Mouse (Mus musculus) heart, adult 18-20 months (tissue): ENCODE results near the gene Cacfd1. TPM values are rescaled to one million over a fixed set of nuclear protein-coding genes. Genes with fewer than 3 reads are reported as not detected.

Experiments
- DNase-seq, 2 experiments: peaks; one replicate each; pipeline ENCODE4 v3.0.0; 2021 to 2022; ENCODE audit warnings: mixed read lengths in 1 of 2
- long read RNA-seq, 2 experiments: library from polyadenylated mRNA; stranded (forward); transcript quantifications; one replicate each; pipeline ENCODE4 v2.0.0; 2021
- total RNA-seq, 2 experiments: library from RNA; stranded (reverse); gene quantifications; 2 replicates each; pipeline ENCODE4 v1.2.3; 2021

The Cacfd1 gene
- 10 to 100 TPM; 45.6 to 48.8 TPM for total RNA-seq
- long read RNA-seq, experiment 1, transcript Cacfd1-205 (5 exons, 2,689 nt), result major isoform, 28 of 49 reads
- long read RNA-seq, experiment 1, partial matches to known transcripts, result 0 of 49 reads
- long read RNA-seq, experiment 1, other reads (novel, unspliced or antisense), result 19 of 49 reads
- long read RNA-seq, experiment 2, transcript Cacfd1-205 (5 exons, 2,689 nt), result major isoform, 15 of 31 reads
- long read RNA-seq, experiment 2, partial matches to known transcripts, result 0 of 31 reads
- long read RNA-seq, experiment 2, other reads (novel, unspliced or antisense), result 11 of 31 reads

DNA sequence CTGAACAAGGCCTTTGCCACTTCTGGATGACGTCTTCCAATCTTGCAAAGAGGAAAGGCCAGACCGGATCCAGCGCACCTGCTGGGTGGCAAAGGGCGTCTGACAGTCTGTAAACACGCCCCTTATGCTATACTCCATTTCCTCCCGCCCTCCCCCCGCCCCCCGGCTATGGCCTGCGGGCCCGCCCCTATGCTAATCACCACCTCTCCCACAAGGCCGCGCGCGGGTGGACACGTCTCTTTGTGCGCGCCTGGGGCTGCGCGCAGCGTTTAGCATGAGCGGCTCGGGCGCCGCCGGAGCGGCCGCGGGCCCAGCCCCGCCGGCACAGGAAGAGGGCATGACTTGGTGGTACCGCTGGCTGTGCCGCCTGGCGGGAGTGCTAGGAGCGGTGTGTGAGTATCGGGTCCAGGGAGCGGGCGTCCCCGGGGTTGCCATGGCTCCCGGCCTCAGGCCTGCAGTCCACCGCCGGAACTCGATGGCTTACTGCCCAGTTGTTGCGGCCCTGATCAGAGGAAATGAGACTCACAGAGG lies at the start of gene Cacfd1:
Gene Cacfd1, plus strand, starts transcription at position 213 of the 531 bp plus-strand sequence.
- peak; percentile 91 to 93 for DNase-seq

DNA sequence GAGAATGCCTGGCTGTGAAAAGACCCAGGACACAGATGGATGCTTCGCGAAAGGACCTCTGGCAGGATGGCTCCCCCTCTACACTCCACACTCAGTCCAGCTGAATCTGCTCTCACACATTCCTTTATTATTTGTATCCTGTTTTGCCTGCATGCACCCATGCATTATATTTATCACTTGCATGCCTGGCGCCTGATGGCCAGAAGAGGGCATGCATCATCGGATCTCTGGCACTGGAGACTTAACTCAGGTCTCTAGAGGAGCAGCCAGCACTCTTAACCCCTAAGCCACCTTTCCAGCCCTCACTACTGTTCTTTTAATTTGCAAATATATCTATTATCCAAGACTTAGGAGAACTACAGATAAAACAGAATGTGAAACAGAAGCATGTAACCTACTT lies 49.0 kb upstream of the Cacfd1 start:
- DNase-seq, result no peak

DNA sequence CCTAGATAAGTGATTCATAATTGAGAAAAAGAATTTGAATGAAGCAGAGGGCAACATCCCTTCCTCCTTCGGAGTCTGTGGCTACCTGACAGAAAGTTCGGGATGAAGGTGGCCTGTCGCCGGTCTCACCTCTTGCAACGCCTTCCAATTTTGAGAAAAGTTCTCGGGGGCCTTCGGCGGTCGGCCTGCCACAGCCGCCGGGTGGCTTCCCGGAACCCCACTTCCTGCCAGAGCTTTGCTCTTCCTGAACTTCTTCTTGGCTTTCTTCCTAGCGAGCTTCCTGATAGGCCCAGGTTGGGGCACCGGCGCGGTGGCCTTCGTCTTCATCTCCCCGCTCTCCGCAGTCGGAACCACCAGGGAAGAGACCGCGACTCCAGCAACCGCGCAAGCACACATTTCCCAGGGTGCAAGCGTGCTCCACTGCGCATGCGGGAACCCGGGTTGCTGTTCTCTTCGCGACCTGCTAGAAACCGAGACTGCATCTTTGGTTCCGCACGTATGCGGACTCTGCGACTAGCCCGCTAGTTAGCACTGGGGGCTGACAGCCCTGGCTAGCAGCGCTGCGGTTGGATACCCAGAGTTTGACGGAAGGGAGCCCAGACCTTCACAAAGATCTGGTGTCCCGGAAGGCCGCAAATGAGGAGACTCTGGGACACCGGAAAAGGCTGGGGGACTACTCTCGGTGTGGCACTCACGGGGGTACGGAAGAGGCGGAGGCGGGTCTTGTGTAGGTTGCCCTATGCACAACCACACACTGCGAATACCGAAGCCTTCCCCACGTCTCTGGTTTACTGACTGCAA lies 45.6 kb upstream of the Cacfd1 start, which contains the start of gene Rexo4:
Gene Rexo4, minus strand, starts transcription at position 464 of the 801 bp plus-strand sequence.
- DNase-seq, result peak; percentile 94 to 96

DNA sequence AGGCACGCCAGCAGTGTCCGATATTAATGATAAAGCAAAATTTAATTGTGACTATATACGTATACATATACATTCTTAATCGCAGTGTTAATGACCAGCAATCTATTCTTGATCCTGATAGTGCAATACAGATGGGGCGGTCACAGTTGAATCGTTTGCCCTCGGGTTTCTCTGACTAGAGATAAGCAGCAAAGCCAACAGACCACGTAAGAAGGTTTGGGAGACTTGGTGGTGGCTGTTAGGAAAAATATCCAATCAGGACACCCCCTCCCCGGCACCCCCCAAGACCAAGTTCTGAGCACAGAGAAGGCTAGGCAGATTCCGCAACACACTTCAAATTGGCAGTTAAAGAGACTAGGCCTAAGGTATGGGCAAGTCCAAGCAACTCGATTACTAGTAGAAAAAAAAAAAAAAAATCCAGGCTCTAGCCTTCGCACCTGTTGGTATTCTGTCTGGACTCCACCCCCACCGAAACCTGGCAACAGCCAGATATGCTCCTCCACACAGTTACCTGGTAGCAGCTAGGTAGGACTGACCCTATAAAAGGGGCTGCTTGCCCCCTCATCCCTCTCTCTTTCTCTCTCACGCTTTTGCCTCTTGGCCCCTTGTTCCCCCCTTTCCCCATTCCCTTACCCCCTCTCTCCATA lies 44.9 kb upstream of the Cacfd1 start:
- no peak for DNase-seq

DNA sequence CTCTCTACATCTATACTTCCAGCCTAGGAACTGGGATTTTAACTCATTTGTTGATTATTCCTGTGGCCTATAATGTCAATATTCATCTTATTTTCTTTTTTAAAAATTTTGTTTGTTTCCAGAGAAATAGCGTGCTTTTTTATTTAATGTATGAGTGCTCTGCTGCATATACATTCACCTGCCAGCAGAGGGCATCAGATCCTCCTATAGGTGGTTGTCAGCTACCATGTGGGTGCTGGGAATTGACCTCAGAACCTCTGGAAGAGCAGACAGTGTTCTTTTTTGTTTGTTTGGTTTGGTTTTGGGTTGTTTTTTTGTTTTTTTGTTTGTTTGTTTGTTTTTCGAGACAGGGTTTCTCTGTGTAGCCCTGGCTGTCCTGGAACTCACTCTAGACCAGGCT lies 42.5 kb upstream of the Cacfd1 start:
- DNase-seq, result no peak

DNA sequence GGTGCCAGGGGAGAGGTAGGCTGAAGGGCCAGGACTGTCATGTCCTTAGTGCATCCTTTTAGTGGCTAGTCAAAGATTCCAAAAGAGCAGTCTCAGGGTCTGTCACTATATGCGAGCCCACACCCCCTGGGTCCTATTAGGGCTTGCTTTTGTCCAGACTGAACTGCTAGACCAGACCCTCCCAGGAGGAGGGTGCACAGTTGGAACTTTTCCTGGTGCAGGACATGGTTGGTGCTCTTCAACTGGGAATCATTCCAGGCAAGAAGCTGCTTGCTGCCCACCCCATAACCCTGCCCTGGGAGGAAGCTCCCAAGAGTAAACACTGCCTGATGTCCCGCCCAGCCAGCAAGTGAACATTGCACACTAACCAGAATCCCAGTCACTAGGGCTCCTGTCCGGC lies 36.6 kb upstream of the Cacfd1 start, which contains the start of gene Adamts13:
Gene Adamts13, plus strand, starts transcription at position 301 of the 400 bp plus-strand sequence.
- DNase-seq, result no peak

- DNase-seq, result no peak
These were observed 35.8 kb upstream of the Cacfd1 start for GRCm38 (mm10) chr2:26973960-26974359.

GRCm38 (mm10) chr2:26980361-26980760 lies 29.4 kb upstream of the Cacfd1 start:
- DNase-seq, result no peak

- no peak for DNase-seq
These were observed 25.5 kb upstream of the Cacfd1 start for GRCm38 (mm10) chr2:26984179-26984578.

DNA sequence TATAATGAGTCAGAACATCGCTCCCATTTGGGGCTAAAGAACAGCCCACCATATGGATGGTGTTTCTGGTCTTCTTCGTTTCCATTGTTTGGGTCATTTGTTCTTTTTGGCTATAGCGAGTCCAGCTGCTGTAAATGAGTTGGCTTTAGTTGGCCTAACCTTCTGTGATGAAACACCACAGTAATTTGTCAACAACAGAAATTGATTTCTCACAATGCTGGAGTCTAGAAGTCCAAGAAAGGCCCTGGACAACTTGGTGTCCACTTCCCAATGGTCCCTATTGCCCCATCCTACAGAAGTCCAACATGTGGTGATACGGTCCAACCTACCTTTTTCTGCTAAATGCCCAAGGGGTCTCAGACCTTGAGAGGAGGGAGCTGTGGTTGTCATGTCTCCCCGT lies 25.1 kb upstream of the Cacfd1 start:
- no peak for DNase-seq

DNA sequence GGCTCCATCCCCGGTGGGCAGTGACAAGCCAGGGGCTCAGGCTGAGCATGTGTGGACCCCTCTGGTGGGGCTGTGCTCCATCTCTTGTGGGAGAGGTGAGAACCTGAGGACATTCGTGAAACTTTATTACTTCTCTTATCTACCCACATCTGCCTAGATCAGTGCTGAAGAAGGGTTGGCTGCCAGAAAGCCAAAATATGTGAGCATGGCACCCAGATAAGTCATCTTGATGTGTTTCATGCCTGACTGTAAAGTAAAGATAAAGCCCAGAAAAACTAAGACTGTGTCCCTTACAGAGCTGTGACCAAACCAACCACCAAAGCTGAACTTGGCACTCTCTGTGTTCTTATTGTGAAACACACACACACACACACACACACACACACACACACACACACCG lies 15.8 kb upstream of the Cacfd1 start:
- DNase-seq, result no peak

- no peak for DNase-seq
These were observed 12.2 kb upstream of the Cacfd1 start for GRCm38 (mm10) chr2:26997498-26997897.

DNA sequence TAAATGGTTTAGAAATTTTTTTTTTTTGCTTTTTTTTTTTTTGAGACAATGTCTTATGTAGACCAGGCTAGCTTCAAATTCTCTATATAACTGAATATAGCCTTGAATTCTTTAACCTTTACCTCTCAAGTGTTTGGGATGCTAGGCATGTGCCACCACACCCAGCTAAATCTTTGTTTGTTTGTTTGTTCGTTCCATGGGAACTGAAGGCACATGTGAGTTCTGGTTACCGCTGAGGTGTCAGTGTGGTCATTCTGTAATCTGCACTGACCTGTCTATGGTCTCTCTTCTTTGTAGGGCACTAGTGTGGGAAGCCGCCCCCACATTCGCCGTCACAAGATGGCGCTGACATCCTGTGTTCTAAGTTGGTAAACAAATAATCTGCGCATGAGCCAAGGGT lies 11.7 kb upstream of the Cacfd1 start:
- DNase-seq, result no peak

GRCm38 (mm10) chr2:27006255-27006654 lies 3.5 kb upstream of the Cacfd1 start:
- no peak for DNase-seq

- DNase-seq, result no peak
These were observed 2.0 kb upstream of the Cacfd1 start for GRCm38 (mm10) chr2:27007701-27008100.

- peak; percentile 67 to 84 for DNase-seq
These were observed 8.1 kb downstream of the Cacfd1 start for GRCm38 (mm10) chr2:27017802-27018201.

- no peak for DNase-seq
These were observed 9.8 kb downstream of the Cacfd1 start for GRCm38 (mm10) chr2:27019530-27019929.

DNA sequence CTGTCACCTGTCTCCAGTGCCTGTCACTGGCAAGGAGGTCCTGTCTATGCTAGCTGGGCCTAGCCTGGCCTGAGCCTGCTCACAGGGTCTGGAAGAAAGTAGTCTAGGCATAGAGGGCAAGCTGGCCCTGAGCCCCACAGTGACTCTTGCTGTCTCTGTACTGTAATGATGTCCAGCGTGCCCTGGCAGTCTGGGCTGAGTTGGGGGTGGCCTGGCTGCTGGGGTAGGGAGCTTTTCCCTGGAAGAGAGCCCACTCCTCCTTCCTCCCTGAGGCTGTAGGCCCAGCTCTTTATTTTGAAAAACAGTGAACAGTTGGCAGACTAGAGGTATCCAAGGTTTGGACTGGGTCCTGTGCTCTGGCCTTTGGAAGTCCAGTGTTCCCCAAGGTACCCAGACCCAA lies 11.4 kb downstream of the Cacfd1 start:
- no peak for DNase-seq

GRCm38 (mm10) chr2:27022612-27023011 lies 12.9 kb downstream of the Cacfd1 start:
- DNase-seq, result no peak

DNA sequence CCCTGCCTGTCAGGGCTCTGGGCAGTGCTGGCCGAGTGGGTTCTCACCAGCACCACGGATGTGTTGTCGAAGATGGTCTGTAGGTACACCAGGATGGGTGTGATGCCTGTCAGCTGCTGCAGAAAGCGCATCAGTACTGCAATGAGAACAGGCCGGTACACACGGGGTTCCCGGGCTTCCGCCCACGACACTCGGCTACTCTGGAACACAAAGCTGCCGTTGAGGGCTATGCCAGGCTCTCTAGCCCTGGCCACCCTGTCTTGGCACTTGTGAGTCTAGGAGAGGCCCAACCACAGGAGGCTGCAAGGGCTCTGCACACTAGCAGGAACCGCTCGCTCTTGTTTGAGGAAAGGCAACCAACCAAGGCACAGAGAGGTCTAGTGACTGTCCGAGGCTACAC lies 14.4 kb downstream of the Cacfd1 start:
- DNase-seq, result no peak

DNA sequence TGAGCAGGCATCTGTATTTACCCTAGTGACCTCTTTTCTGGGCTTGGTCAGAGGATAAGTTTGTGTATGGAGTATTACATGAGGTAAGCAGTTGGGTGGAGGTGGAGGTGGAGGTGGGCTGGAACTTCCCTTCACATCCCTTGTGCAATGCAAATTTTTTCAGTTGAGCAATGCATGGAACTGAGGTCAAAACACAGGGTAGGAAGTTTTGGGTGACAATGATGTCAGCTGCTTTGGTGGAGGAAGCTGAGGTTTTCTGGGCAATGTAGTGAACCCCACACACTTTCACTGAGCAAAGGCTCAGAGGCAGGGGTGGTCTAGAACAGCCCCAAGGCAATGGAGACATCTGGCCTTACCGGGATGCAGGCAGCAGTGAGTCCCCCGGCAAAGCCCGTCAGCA lies 15.8 kb downstream of the Cacfd1 start:
- DNase-seq, result no peak

DNA sequence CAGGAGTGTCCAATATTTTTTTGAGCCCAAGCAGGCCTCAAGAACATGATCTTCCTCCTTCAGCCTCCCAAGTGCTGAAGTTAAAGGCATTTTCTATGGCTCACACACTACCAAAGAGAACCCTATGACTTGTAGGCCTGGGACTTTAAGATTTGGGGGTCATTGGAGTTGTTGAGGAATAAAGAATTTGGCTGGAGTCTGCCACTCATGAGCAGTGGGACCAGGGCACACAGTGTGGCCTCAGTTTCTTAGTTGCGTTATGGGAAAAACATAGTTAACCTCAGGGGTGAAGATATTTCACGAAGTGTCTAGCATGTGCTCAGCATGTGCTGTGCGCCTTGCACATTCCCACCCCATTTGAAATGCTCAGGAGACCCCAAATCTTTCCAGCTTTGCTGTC lies 16.6 kb downstream of the Cacfd1 start:
- no peak for DNase-seq
